Mouse (Mus musculus): Measurements from ENCODE around the gene Agtpbp1.

Gene Agtpbp1

GRCm38 (mm10) chr13:59571107-59571506 lies 13.9 kb downstream of the Agtpbp1 start:
- no peak for DNase-seq

DNA sequence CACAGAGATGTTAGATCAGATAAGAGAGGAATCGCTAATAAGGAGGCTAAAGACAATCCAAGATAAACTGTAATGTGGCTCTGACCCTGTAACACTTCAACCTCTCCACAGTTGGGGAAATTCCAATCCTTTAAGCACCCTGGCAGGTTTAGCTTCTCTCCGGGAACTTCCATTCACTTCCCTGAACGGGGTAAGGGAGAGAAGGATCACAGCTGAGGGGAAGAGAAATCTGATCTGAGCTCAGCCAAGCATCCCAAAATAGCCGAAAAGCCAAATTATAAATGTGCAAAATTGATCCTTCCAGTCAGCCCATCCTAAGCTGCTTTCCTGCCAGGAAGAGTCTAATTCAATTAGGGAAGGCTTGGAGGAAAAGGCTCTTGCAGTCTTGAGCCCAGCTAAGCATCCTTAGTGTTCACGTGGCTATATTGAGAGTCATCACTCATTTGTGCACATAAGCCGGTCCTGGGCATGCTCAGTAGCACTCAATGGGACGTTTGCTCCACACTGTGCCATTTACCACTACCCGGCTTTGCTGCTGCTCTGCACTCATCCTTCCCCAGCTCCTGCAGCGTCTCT lies 19.0 kb downstream of the Agtpbp1 start:
- no peak for DNase-seq

DNA sequence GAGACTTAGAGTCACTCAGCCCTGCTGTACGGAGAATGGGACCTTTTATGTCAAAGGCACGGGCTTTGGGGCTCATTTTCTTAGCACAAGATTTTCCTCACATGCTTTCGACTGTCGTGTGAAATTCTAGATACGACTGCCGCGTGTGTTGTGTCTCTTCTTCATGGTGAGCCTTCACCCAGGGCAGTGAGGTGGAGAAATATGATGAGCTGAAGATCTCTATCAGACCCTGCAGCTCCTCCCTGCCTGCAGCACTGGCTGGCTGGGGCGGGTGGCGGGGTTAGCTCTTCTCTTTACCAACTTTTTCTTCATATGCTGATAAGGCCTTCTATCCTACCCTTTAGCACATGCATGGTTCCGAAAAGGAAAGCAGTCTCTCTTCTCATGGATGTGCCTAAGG lies 20.1 kb downstream of the Agtpbp1 start:
- DNase-seq = no peak

- DNase-seq = no peak
Observed at GRCm38 (mm10) chr13:59564505-59564904, 20.5 kb downstream of the Agtpbp1 start.

DNA sequence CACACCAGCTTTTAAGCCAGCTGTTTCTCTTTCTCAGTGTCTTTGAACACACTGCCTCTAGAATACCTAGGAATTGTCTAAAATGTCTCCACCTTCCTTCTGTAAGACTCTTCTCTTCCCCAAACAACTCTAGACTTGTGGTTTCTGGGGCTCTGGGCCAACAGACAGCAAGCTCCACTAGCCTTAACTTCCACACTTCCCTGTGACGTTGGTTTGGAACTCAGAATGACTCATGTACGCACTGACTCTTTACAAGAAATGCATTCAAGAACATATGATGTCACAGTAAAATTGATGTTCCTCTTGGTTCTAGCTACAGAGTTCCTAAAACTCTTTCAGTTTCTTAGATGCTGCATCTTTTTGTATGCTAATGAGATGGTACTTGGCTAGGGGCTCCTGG lies 22.6 kb downstream of the Agtpbp1 start:
- no peak for DNase-seq

DNA sequence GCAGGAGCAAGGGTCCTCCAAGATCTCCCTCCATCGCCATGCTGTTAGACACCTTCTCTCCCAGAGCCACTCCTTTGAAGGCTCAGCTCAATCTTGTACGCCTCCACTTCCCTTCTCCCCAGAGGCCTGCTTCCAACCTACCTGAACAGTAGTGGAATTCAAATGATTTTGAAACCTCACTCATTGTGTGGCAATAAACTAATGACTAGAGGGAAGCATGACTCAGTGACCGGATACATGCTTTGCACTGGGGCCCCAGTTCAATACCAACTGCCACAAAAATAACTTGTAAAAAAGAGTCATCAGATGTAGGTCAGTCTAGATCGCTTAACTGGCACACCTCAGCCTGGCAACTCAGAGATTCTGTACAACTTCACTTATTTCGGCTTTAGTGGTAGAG lies 26.3 kb downstream of the Agtpbp1 start:
- DNase-seq = no peak

- DNase-seq = peak; percentile 90
Observed at GRCm38 (mm10) chr13:59557185-59557985, 27.6 kb downstream of the Agtpbp1 start.

DNA sequence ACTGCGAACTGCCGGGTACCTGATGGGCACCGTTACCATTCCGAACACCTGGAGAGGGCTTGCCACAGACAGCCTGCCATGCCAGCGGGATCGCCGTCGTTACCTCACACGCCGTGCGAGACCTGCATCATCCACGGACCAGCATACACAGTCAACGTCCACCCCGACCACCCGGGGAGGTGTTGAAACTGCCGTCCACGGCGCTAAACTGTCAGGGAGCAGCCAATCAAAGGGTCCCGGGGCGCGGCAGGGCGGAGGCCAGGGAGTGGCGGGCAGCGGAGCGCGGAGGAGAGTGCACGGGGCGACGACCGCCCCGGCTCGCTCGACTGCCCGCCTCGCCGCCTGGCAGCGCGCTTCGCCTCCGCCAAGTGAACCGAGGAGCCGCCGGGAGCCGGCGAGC lies 28.4 kb downstream of the Agtpbp1 start:
- DNase-seq = peak; percentile 69

- DNase-seq = peak; percentile 9
Observed at GRCm38 (mm10) chr13:59555613-59556192, 29.3 kb downstream of the Agtpbp1 start.

- peak; percentile 10 for DNase-seq
Observed at GRCm38 (mm10) chr13:59554772-59555505, 30.1 kb downstream of the Agtpbp1 start.

DNA sequence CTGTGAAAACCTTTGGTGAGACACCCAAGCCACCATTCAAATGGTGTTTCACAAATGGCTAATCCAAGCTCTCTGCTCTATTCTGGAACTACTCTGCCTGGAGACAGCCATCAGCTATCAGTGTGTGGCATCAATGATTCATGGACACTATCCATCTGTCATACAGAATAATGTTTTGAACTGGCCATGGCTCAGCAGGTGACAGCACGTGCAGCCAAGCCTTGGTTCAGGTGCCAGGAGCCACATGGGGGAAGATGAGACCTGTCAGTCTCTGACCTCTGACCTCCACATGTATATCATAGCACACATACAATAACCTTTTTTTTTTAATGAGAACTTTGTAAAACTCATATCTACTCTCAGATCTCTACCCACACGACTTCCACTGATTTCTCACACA lies 32.3 kb downstream of the Agtpbp1 start:
- no peak for DNase-seq

DNA sequence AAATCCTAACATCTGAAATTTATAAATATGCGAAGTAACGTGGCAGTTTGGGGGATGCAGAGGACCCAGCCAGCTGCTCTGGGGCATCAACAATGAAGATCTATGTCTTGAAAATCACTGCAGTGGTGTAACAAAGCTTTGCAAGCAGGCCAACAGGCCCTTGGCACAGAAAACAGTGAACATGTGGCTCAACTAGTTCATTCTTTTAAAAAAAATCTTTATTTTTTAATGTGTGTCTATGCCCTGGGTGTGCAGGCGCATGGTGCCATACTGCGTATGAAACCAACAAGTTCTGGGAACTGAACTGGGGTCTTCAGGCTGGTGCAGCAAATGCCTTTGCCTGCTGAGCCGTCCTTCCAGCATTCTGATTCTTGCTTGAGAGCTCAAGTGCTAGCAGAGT lies 32.7 kb downstream of the Agtpbp1 start:
- DNase-seq = no peak

DNA sequence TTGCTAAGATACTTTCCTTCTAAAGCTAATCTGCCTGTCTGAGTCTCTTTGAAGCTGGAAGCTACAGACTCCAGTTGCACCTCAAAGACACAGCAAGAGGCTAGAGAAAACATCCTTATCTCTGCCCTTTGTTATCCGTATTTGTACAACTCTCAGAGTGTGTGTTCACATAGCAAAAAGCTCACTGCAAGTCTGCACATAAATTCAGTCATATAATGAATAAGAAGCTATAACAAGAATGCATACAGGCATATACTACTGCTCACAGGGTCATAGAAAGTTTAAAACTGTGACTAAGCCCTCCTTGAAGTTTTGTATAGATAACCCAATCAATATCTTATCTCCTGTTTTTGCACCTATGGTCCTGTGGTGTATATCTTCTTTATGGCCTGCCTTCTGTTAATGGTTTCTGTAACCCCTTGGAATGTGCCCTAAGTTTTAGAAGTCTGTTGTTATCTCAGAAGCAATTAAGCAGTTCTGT lies 35.7 kb downstream of the Agtpbp1 start:
- DNase-seq = no peak

- DNase-seq = peak; percentile 23
Observed at GRCm38 (mm10) chr13:59547716-59548115, 37.3 kb downstream of the Agtpbp1 start.

DNA sequence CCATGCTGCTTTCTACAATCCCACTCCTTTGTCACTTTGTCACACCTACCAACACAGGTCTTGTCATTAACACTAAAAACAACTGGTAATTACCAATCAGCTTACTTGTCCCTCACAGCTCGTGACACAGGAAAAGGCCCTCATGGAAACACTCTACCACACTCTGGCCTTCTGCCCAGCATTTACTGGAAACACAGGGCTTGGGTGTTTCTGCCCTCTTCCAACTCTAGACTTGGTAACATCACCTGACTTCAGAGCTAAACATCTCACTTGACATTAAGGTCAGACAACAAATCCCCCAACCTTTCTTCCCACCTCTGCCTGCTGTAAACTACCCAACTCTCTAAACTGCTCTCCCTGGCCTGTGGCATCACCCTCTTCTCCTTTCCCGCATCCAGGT lies 37.9 kb downstream of the Agtpbp1 start:
- peak; percentile 23 for DNase-seq

- no peak for DNase-seq
Observed at GRCm38 (mm10) chr13:59542411-59542810, 42.6 kb downstream of the Agtpbp1 start.

GRCm38 (mm10) chr13:59540030-59540429 lies 45.0 kb downstream of the Agtpbp1 start:
- DNase-seq = no peak

GRCm38 (mm10) chr13:59538661-59539060 lies 46.4 kb downstream of the Agtpbp1 start:
- DNase-seq = no peak

DNA sequence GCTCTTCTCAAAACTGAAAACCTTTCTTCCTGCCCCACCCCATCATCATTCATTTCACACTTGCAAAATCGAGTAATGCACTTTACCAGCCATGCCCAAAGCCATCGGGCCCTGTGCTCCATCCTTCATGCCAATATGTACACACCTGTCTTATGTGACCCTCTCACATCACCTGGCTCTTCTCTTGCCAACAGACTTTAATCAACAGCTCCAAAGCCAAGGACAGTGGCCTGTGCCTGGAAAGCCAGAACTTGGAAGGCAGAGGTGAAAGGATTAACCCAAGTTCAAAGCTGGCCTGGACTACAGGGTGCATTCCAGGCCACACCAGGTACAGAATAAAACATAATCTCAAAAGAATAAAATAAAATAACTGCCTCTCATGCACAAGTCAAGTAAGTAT lies 48.4 kb downstream of the Agtpbp1 start:
- no peak for DNase-seq

DNA sequence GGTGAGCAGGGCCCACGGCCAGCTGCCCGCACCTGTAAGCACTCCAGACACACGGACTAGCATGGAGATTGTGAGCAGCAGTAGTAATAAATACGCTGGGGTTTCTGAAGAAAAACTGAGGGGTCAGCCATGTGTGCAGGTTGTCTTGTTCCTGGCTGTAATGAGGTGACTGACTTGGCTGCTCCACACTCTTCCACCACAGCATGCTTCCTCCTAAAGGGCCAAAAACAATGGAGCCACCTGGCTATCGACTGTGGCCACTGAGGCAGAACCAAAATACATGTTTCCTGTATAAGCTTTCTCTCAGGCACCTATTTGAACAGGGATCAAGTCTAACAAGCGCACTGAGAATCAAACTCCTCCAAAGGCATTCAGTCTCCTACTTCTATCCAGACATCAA lies 49.3 kb downstream of the Agtpbp1 start:
- DNase-seq = no peak

DNA sequence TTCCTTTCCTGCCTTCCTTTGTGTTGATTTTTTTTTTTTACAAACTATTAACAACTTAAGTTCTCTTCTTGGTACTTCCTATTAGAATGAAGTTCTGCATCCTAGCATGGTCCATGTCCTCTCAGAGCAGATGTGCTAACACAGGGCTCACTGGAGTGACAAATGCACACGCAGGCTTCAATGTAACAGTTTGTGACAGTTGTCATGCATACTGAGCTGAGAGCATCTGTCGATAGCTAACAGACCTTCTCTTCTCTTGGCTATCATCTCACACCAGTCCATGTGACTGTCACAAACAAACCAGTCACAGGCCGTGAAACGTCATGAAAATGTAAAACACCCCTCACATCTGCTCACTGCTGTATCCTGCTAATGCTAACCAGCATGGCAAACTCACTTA lies 50.7 kb downstream of the Agtpbp1 start:
- no peak for DNase-seq

DNA sequence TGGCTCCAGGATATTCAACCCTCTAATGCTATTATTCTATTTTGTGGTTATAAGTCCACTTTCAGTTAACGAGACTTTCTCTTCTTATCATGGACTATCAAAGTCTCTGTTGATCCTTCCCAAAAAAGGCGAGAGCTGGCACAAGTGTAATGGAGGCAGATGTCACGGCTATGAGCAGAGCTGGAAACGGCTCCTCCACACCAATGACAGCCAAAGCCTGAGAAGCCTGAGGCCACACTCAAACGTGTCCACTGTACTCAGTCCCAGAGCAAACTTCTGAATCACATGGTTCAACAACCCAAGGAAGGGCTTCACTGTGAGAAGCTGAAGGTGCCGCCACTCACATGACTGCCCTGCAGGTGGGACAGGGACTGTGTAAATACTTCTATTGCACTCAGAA lies 51.7 kb downstream of the Agtpbp1 start:
- no peak for DNase-seq

DNA sequence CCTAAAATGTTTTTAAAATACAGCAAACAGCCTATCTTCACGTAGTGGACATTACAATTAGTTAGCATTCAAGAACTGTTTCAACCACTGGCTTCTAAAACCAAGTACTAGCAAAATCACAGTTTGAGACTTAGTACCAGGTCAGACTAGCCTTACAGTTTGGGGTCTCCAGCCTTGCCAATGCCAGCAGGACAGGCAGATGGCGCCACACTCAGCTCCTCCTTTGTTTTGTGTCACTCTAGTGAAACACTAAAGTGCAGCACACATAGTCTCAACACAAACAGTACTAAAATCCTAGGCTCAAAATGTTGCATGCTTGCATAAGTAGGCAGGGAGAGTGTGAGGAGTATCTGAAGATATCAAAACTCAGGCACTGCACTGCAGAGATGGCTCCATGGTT lies 53.8 kb downstream of the Agtpbp1 start:
- no peak for DNase-seq

- DNase-seq = no peak
Observed at GRCm38 (mm10) chr13:59530491-59530890, 54.5 kb downstream of the Agtpbp1 start.
